In the genomic region with DNA sequence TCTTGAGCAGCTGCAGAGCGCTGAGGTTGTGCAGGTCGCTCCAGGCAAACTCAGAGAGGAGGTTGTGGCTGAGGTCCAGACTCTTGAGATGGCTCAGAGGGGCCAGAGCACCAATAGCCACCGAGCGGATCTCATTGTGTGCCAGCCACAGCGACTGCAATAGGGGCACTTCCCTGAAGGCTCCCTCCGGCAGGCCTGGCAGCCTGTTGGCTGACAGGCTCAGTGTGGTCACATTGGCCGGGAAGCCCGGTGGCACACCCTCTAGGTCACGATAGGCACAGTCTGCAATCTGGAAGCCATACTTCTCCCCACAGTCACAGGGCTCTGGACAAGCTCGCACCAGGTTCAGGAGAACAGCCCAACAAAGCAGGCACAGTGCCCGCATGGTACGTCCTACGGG, we compare ENCODE assay signal across 8 mouse cellular contexts. TPM values are rescaled to one million over a fixed set of nuclear protein-coding genes. Genes with fewer than 3 reads are reported as not detected.
A peak's percentile ranks its signal among the peaks of the same experiment; 100 is the strongest.
DNase-seq lines count a peak whose midpoint lies in the region; ATAC-seq lines count a peak whose summit lies in the region.
"Had no signal": no experiment of that assay in that cellular context is flagged by ENCODE, and none has a peak within 500 bp of the region (broad histone marks: within the 10 kb centered on the region; RNA-seq: fewer than 3 reads in every experiment).

No protein-coding gene starts in this region.

- peak overlapping the region; percentile 48 for H3K4me2 ChIP-seq in embryonic facial prominence, embryonic 11.5 days (ENCODE audit: low read depth, low read length)
- H3K4me2 ChIP-seq in hindbrain, embryonic 14.5 days (replicated peaks) = peak overlapping the region; percentile 33; the same call in 1 of the 2 replicates
- H3K4me2 ChIP-seq in neural tube, embryonic 12.5 days (replicated peaks) = peak overlapping the region; percentile 42
- H3K4me2 ChIP-seq: midbrain, embryonic 12.5 days had no signal

- H3K9me3 ChIP-seq in embryonic facial prominence, embryonic 11.5 days (replicated peaks; ENCODE audit: control insufficient read depth, low read length) = no peaks in the 10 kb centered on the region
- H3K9me3 ChIP-seq in hindbrain, embryonic 14.5 days (ENCODE audit: control insufficient read depth, low read length) = no peaks in the 10 kb centered on the region
- no peaks in the 10 kb centered on the region for H3K9me3 ChIP-seq in neural tube, embryonic 12.5 days
- H3K9me3 ChIP-seq: midbrain, embryonic 12.5 days had no signal

- peak overlapping the region; percentile 45 for H3K9ac ChIP-seq in embryonic facial prominence, embryonic 11.5 days (replicated peaks; ENCODE audit: low read length)
- H3K9ac ChIP-seq in hindbrain, embryonic 14.5 days = no peak overlapping the region
- no peak overlapping the region for H3K9ac ChIP-seq in neural tube, embryonic 12.5 days
- H3K9ac ChIP-seq: midbrain, embryonic 12.5 days had no signal

- H3K27me3 ChIP-seq in embryonic facial prominence, embryonic 11.5 days (ENCODE audit: control insufficient read depth, insufficient read depth, low read length) = no peaks in the 10 kb centered on the region
- H3K27me3 ChIP-seq in hindbrain, embryonic 14.5 days (ENCODE audit: control insufficient read depth, insufficient read depth, low read length) = no peaks in the 10 kb centered on the region
- H3K27me3 ChIP-seq in neural tube, embryonic 12.5 days (replicated peaks) = peaks cover 4% of the 10 kb centered on the region; the same call in 1 of the 2 replicates

- H3K36me3 ChIP-seq in embryonic facial prominence, embryonic 11.5 days (replicated peaks; ENCODE audit: control insufficient read depth, insufficient read depth, low read depth, low read length) = no peaks in the 10 kb centered on the region
- H3K36me3 ChIP-seq in hindbrain, embryonic 14.5 days (replicated peaks; ENCODE audit: control insufficient read depth, insufficient read depth) = no peaks in the 10 kb centered on the region
- H3K36me3 ChIP-seq in neural tube, embryonic 12.5 days = no peaks in the 10 kb centered on the region
- H3K36me3 ChIP-seq: midbrain, embryonic 12.5 days had no signal

- H3K4me1 ChIP-seq in embryonic facial prominence, embryonic 11.5 days (ENCODE audit: control insufficient read depth, insufficient read depth, low read length) = peaks cover 16% of the 10 kb centered on the region
- H3K4me1 ChIP-seq in hindbrain, embryonic 14.5 days (replicated peaks; ENCODE audit: control insufficient read depth, insufficient read depth, low read length) = 0 out of 2 replicates have a peak, but pooled peaks cover 10% of the 10 kb centered on the region
- H3K4me1 ChIP-seq in neural tube, embryonic 12.5 days = peaks cover 18% of the 10 kb centered on the region

- H3K4me3 ChIP-seq in embryonic facial prominence, embryonic 11.5 days (ENCODE audit: low read depth, low read length) = peak overlapping the region; percentile 19
- H3K4me3 ChIP-seq in hindbrain, embryonic 14.5 days (replicated peaks; ENCODE audit: low read length) = no peak overlapping the region; the same call in 1 of the 2 replicates
- H3K4me3 ChIP-seq in neural tube, embryonic 12.5 days = peak overlapping the region; percentile 5; the same call in 1 of the 2 replicates
- H3K4me3 ChIP-seq: midbrain, embryonic 12.5 days had no signal

- peak; percentile 29 for DNase-seq in kidney, postnatal 10 days
- no peak for DNase-seq in kidney, adult 8-10 months
- no peak for DNase-seq in embryonic facial prominence, embryonic 11.5 days (ENCODE audit: low spot score)
- DNase-seq in hindbrain, embryonic 14.5 days (ENCODE audit: low spot score) = no peak
- DNase-seq in spleen, postnatal 36 days (ENCODE audit: low spot score in 2 of 2) = no peak

- ATAC-seq in embryonic facial prominence, embryonic 11.5 days (replicated peaks; ENCODE audit: insufficient number of reproducible peaks, low FRiP score, low TSS enrichment, low read depth) = no peak
- no peak for ATAC-seq in hindbrain, embryonic 14.5 days (ENCODE audit: low FRiP score)
- ATAC-seq in neural tube, embryonic 12.5 days (ENCODE audit: low FRiP score, low read depth) = no peak
- no peak for ATAC-seq in erythroblast, adult 5-6 weeks (replicated peaks; ENCODE audit: low FRiP score, poor library complexity, severe bottlenecking)

- WGBS in embryonic facial prominence, embryonic 11.5 days = 77% methylated on average over 13 of the region's 13 CpGs
- WGBS in hindbrain, embryonic 14.5 days = 81% methylated on average over 13 of the region's 13 CpGs
- 79% methylated on average over 13 of the region's 13 CpGs for WGBS in neural tube, embryonic 12.5 days

- H3K27ac ChIP-seq in embryonic facial prominence, embryonic 11.5 days (replicated peaks; ENCODE audit: low read depth, low read length) = peak overlapping the region; percentile 85
- 0 out of 2 replicates have a peak overlapping the region, but pooled peaks have one; percentile 14 for H3K27ac ChIP-seq in hindbrain, embryonic 14.5 days
- no peak overlapping the region; the same call in 1 of the 2 replicates for H3K27ac ChIP-seq in neural tube, embryonic 12.5 days

RNA-seq across cellular contexts. Expression of a gene that starts 39.2 kb away (rescaled TPM):
- polyA plus RNA-seq in embryonic facial prominence, embryonic 11.5 days (2014; fragmentation: Nextera tagmentation; extraction: Ambion mirVana) = 0.54 and 0.77 TPM in 2 replicates
- polyA plus RNA-seq in hindbrain, embryonic 14.5 days (2014; fragmentation: Nextera tagmentation; extraction: Ambion mirVana) = 0.13 and 0.43 TPM in 2 replicates
- 0.70 and 1.3 TPM in 2 replicates for polyA plus RNA-seq in neural tube, embryonic 12.5 days (2016; fragmentation: Nextera tagmentation; extraction: Ambion mirVana)
- not detected in 2 replicates for total RNA-seq in erythroblast, adult 5-6 weeks (2015; ENCODE audit: low replicate concordance)
- total RNA-seq in erythroblast, adult 5-6 weeks (2017; ENCODE audit: low replicate concordance) = not detected in 2 replicates

RNA-seq across cellular contexts. Expression of a gene that starts 46.3 kb away (rescaled TPM):
- polyA plus RNA-seq in embryonic facial prominence, embryonic 11.5 days (2014; fragmentation: Nextera tagmentation; extraction: Ambion mirVana) = 24.6 and 26.7 TPM in 2 replicates
- 30.4 and 34.8 TPM in 2 replicates for polyA plus RNA-seq in hindbrain, embryonic 14.5 days (2014; fragmentation: Nextera tagmentation; extraction: Ambion mirVana)
- polyA plus RNA-seq in neural tube, embryonic 12.5 days (2016; fragmentation: Nextera tagmentation; extraction: Ambion mirVana) = 48.7 and 51.6 TPM in 2 replicates
- 0.63 TPM in 1 of 2 replicates, not detected in the other for total RNA-seq in erythroblast, adult 5-6 weeks (2015; ENCODE audit: low replicate concordance)
- not detected in 2 replicates for total RNA-seq in erythroblast, adult 5-6 weeks (2017; ENCODE audit: low replicate concordance)

RNA-seq across cellular contexts. Expression of a gene that starts 46.3 kb away (rescaled TPM):
- polyA plus RNA-seq in embryonic facial prominence, embryonic 11.5 days (2014; fragmentation: Nextera tagmentation; extraction: Ambion mirVana) = 5.4 and 5.8 TPM in 2 replicates
- polyA plus RNA-seq in hindbrain, embryonic 14.5 days (2014; fragmentation: Nextera tagmentation; extraction: Ambion mirVana) = 7.2 and 17.2 TPM in 2 replicates
- 13.8 and 15.4 TPM in 2 replicates for polyA plus RNA-seq in neural tube, embryonic 12.5 days (2016; fragmentation: Nextera tagmentation; extraction: Ambion mirVana)
- not detected in 2 replicates for total RNA-seq in erythroblast, adult 5-6 weeks (2015; ENCODE audit: low replicate concordance)
- total RNA-seq in erythroblast, adult 5-6 weeks (2017; ENCODE audit: low replicate concordance) = not detected in 2 replicates
